Comparison of ENCODE assay signal across 9 mouse cellular contexts in the genomic region with DNA sequence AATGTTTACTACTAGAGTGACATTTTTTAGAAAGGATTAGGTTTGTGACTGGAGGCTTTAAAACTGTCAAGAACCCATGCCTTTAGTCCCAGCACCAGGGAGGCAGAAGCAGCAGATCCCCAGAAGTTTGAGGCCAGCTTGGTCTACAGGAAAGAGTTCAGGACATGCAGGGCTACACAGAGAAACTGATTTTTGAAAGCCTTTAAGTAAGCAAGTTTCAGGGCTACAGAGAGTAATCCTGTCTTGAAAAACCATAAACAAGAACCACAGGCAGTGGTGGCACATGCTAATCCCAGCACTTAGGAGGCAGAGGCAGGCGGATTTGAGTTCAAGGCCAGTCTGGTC. TPM values are rescaled to one million over a fixed set of nuclear protein-coding genes. Genes with fewer than 3 reads are reported as not detected.
DNase-seq lines count a peak whose midpoint lies in the region; ATAC-seq lines count a peak whose summit lies in the region.
"Had no signal": no experiment of that assay in that cellular context is flagged by ENCODE, and none has a peak within 500 bp of the region (broad histone marks: within the 10 kb centered on the region; RNA-seq: fewer than 3 reads in every experiment).

No protein-coding gene starts in this region.

- H3K9ac ChIP-seq in forebrain, embryonic 11.5 days (ENCODE audit: low read length) = no peak overlapping the region; the same call in 1 of the 2 replicates
- no peak overlapping the region for H3K9ac ChIP-seq in forebrain, embryonic 16.5 days (replicated peaks; ENCODE audit: low read depth, low read length)
- H3K9ac ChIP-seq in intestine, embryonic 16.5 days (ENCODE audit: low read depth, low read length) = no peak overlapping the region
- H3K9ac ChIP-seq in stomach, embryonic 15.5 days = no peak overlapping the region

- H3K9me3 ChIP-seq in forebrain, embryonic 11.5 days (ENCODE audit: control insufficient read depth, low read length) = no peaks in the 10 kb centered on the region
- no peaks in the 10 kb centered on the region for H3K9me3 ChIP-seq in forebrain, embryonic 16.5 days (ENCODE audit: control insufficient read depth, low read length)
- H3K9me3 ChIP-seq in intestine, embryonic 16.5 days (ENCODE audit: control insufficient read depth, low read length) = no peaks in the 10 kb centered on the region
- H3K9me3 ChIP-seq in stomach, embryonic 15.5 days = no peaks in the 10 kb centered on the region

- H3K27ac ChIP-seq in forebrain, embryonic 11.5 days (ENCODE audit: low read depth, low read length) = peak overlapping the region; percentile 71
- no peak overlapping the region for H3K27ac ChIP-seq in forebrain, embryonic 16.5 days (ENCODE audit: low read length)
- H3K27ac ChIP-seq in intestine, embryonic 16.5 days (ENCODE audit: low read length) = peak overlapping the region; percentile 63
- peak overlapping the region; percentile 63; the same call in 1 of the 2 replicates for H3K27ac ChIP-seq in stomach, embryonic 15.5 days

- no peak for ATAC-seq in forebrain, embryonic 11.5 days (replicated peaks; ENCODE audit: low FRiP score)
- ATAC-seq in forebrain, embryonic 16.5 days = no peak
- ATAC-seq in intestine, embryonic 16.5 days = peak; percentile 5; the same call in 1 of the 2 replicates
- ATAC-seq in stomach, embryonic 15.5 days (ENCODE audit: insufficient read depth, low FRiP score, low read depth) = no peak

- no peaks in the 10 kb centered on the region for H3K27me3 ChIP-seq in forebrain, embryonic 11.5 days (ENCODE audit: control insufficient read depth, insufficient read depth, low read length)
- H3K27me3 ChIP-seq in forebrain, embryonic 16.5 days (replicated peaks; ENCODE audit: control insufficient read depth, insufficient read depth, low read length) = no peaks in the 10 kb centered on the region
- no peaks in the 10 kb centered on the region for H3K27me3 ChIP-seq in intestine, embryonic 16.5 days (replicated peaks; ENCODE audit: control insufficient read depth, insufficient read depth, low read length)
- no peaks in the 10 kb centered on the region for H3K27me3 ChIP-seq in stomach, embryonic 15.5 days (replicated peaks)

- no peak overlapping the region for H3K4me2 ChIP-seq in forebrain, embryonic 11.5 days (ENCODE audit: low read depth, low read length, severe bottlenecking)
- no peak overlapping the region for H3K4me2 ChIP-seq in forebrain, embryonic 16.5 days (ENCODE audit: low read length)
- H3K4me2 ChIP-seq in intestine, embryonic 16.5 days (ENCODE audit: low read depth, low read length) = no peak overlapping the region
- H3K4me2 ChIP-seq in stomach, embryonic 15.5 days = no peak overlapping the region

- no peak for DNase-seq in forebrain, embryonic 11.5 days (ENCODE audit: low spot score)
- peak; percentile 5 for DNase-seq in retina, embryonic 14.5 days (ENCODE audit: low spot score)
- DNase-seq in retina, postnatal 1 day = no peak
- no peak for DNase-seq in cerebellum, postnatal 14 days
- no peak for DNase-seq in cerebellum, adult 11 months
- DNase-seq: kidney, adult 8-10 months had no signal

- H3K4me3 ChIP-seq in forebrain, embryonic 11.5 days (ENCODE audit: low read depth, low read length) = no peak overlapping the region
- no peak overlapping the region for H3K4me3 ChIP-seq in forebrain, embryonic 16.5 days (replicated peaks; ENCODE audit: low read length)
- no peak overlapping the region for H3K4me3 ChIP-seq in intestine, embryonic 16.5 days (ENCODE audit: low read length)
- no peak overlapping the region for H3K4me3 ChIP-seq in stomach, embryonic 15.5 days (replicated peaks)

- peaks cover 7% of the 10 kb centered on the region for H3K4me1 ChIP-seq in forebrain, embryonic 11.5 days (replicated peaks; ENCODE audit: control insufficient read depth, insufficient read depth, low read length)
- H3K4me1 ChIP-seq in forebrain, embryonic 16.5 days (replicated peaks; ENCODE audit: control insufficient read depth, insufficient read depth, low read length) = peaks cover 13% of the 10 kb centered on the region
- peaks cover 2% of the 10 kb centered on the region; the same call in 1 of the 2 replicates for H3K4me1 ChIP-seq in intestine, embryonic 16.5 days (ENCODE audit: control insufficient read depth, insufficient read depth, low read length)
- no peaks in the 10 kb centered on the region; the same call in 1 of the 2 replicates for H3K4me1 ChIP-seq in stomach, embryonic 15.5 days

- WGBS in forebrain, embryonic 11.5 days = 57% methylated on average over 1 of the region's 1 CpGs
- 60% methylated on average over 1 of the region's 1 CpGs for WGBS in forebrain, embryonic 16.5 days
- 64% methylated on average over 1 of the region's 1 CpGs for WGBS in intestine, embryonic 16.5 days
- 44% methylated on average over 1 of the region's 1 CpGs for WGBS in stomach, embryonic 15.5 days

- peaks cover 8% of the 10 kb centered on the region; the same call in 1 of the 2 replicates for H3K36me3 ChIP-seq in forebrain, embryonic 11.5 days (ENCODE audit: control insufficient read depth, insufficient read depth, low read length)
- peaks cover 22% of the 10 kb centered on the region for H3K36me3 ChIP-seq in forebrain, embryonic 16.5 days (ENCODE audit: control insufficient read depth, insufficient read depth)
- H3K36me3 ChIP-seq in intestine, embryonic 16.5 days (ENCODE audit: control insufficient read depth, insufficient read depth, low read length) = 0 out of 2 replicates have a peak, but pooled peaks cover 6% of the 10 kb centered on the region
- H3K36me3 ChIP-seq in stomach, embryonic 15.5 days = peaks cover 6% of the 10 kb centered on the region

RNA-seq across cellular contexts. Expression of a gene that starts 5.7 kb away (rescaled TPM):
- polyA plus RNA-seq in forebrain, embryonic 11.5 days (2014; fragmentation: Nextera tagmentation; extraction: Ambion mirVana) = 8.3 and 14.4 TPM in 2 replicates
- polyA plus RNA-seq in forebrain, embryonic 16.5 days (2015; fragmentation: Nextera tagmentation; extraction: Ambion mirVana) = 14.3 and 16.9 TPM in 2 replicates
- 3.4 and 4.3 TPM in 2 replicates for polyA plus RNA-seq in intestine, embryonic 16.5 days (2015; fragmentation: Nextera tagmentation; extraction: Ambion mirVana)
- polyA plus RNA-seq in stomach, embryonic 15.5 days (2015; fragmentation: Nextera tagmentation; extraction: Ambion mirVana) = 7.7 and 8.0 TPM in 2 replicates

RNA-seq across cellular contexts. Expression of a gene that starts 30.1 kb away (rescaled TPM):
- polyA plus RNA-seq in forebrain, embryonic 11.5 days (2014; fragmentation: Nextera tagmentation; extraction: Ambion mirVana) = 55.0 and 57.7 TPM in 2 replicates
- 34.8 and 37.6 TPM in 2 replicates for polyA plus RNA-seq in forebrain, embryonic 16.5 days (2015; fragmentation: Nextera tagmentation; extraction: Ambion mirVana)
- 43.1 and 47.5 TPM in 2 replicates for polyA plus RNA-seq in intestine, embryonic 16.5 days (2015; fragmentation: Nextera tagmentation; extraction: Ambion mirVana)
- polyA plus RNA-seq in stomach, embryonic 15.5 days (2015; fragmentation: Nextera tagmentation; extraction: Ambion mirVana) = 33.4 and 34.7 TPM in 2 replicates

RNA-seq across cellular contexts. Expression of a gene that starts 30.1 kb away (rescaled TPM):
- polyA plus RNA-seq in forebrain, embryonic 11.5 days (2014; fragmentation: Nextera tagmentation; extraction: Ambion mirVana) = 46.1 and 47.9 TPM in 2 replicates
- polyA plus RNA-seq in forebrain, embryonic 16.5 days (2015; fragmentation: Nextera tagmentation; extraction: Ambion mirVana) = 17.1 and 17.7 TPM in 2 replicates
- polyA plus RNA-seq in intestine, embryonic 16.5 days (2015; fragmentation: Nextera tagmentation; extraction: Ambion mirVana) = 21.0 and 26.1 TPM in 2 replicates
- 25.6 and 25.7 TPM in 2 replicates for polyA plus RNA-seq in stomach, embryonic 15.5 days (2015; fragmentation: Nextera tagmentation; extraction: Ambion mirVana)
